Mouse (Mus musculus) c-Kit-positive CD71-negative TER-119-negative erythroid progenitor cells, embryonic 14.5 days (primary cell): ENCODE data around the gene Slc9a9.

Source experiments
- DNase-seq: peaks from one replicate; pipeline ENCODE4 v3.0.0-alpha.2; 2013; ENCODE audit warnings: low read depth

The Slc9a9 gene

DNA sequence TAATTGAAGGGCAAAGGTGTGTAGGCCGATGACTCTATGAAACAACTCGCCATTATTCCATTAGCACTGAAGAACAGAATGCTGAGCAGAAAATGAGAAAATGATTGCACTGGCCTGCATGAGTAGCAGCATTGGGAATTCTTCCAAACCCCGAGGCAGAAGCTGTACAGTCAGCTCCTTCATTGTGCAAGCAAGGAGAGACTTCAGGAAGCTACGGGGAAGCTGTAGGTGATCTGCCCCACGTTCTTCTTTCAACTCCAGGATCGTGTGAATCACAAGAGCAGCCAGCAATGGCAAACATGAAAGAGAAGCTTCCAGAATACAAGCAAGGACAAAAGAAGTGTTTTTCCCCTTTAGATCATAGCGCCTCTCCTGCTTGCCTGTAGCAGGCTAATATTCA is 538.0 kb downstream of the Slc9a9 start:
- no peak for DNase-seq

GRCm38 (mm10) chr9:95208681-95209080 is 539.0 kb downstream of the Slc9a9 start:
- no peak for DNase-seq

DNA sequence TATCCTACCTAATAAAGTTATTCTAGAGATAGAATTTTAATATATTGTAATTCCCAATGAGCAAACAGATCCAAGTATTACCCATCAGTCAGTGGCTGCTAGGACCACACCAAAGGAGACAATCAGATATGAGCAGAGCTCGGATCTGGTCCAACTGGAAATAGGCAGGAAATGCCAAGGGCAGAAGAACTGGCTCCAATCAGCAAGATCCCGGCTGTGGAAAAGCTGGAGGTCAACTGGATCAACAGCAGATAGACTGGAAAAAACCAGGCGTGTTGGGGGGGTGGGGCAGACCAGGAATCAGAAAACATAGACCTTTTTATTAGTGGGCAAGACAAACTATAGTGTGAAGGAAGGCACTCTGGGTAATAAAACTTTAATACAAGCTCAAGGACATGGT is 550.3 kb downstream of the Slc9a9 start:
- no peak for DNase-seq

- DNase-seq: no peak
These were observed 551.6 kb downstream of the Slc9a9 start for GRCm38 (mm10) chr9:95221310-95221709.

GRCm38 (mm10) chr9:95226986-95227385 is 557.3 kb downstream of the Slc9a9 start:
- DNase-seq: no peak

GRCm38 (mm10) chr9:95228123-95228522 is 558.4 kb downstream of the Slc9a9 start:
- DNase-seq: no peak

DNA sequence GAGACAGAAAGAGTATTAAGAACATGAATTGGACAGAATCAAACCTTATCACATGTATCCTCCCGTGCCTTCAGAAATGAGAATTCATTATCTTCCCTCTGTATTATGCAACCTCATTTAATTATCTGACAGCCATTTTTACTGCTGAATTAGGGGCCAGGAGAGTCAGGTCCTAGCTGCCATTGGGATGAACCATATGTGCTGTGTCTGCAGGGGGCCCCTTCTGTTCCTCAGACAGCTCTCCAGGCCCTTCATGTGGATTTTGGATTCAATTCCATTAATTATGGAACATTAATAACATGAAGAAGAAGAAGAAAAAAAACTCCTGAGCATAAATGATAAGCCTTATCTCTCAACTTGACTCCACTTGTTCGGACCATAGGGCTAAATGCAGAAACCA is 559.4 kb downstream of the Slc9a9 start:
- no peak for DNase-seq

GRCm38 (mm10) chr9:95239900-95240299 is 570.2 kb downstream of the Slc9a9 start:
- DNase-seq: no peak

DNA sequence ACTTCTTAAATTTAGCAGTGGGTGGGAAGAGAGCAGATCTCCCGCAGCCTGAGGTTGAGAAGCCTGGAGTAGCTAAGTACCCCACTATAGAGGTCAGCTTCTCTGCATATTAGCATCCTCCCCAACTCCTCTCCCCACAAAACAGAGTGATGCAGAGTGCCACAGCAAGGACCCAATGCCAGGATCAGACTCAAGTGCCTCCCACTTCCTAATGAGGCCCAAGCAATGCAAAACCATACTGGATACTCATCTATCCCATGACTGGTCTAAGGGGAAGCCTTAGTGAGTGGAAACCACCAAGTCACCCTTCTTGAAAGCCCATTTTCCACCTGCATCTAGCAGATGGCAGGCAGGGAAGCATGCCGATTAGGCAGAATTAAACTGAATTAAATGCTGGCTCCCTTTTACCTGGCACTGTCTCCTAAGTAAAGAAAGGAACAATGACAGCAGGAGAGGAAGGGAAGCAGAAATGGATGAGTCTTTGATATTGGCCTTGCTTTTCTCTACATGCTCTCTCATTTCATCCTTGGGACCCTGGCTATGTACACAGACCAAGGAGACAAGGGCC is 573.0 kb downstream of the Slc9a9 start:
- no peak for DNase-seq

DNA sequence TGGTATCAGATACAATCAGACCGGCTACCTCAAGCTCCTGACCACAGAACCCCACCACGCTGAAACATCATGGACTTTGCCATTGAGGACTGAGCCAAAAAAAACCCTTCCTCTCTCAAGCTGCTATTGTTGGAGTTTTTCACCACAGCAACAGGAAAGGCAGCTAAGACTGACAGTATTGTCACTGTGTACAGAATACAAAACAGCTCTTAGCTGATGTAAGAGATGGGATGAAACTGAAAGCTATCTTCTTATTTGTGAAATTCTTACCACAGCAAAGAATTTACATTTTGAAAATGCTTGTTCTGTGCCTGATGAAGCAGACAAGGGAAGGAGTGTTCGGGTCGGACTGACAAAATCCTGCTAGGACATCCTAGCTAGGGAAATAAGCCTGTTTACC is 584.5 kb downstream of the Slc9a9 start:
- no peak for DNase-seq

DNA sequence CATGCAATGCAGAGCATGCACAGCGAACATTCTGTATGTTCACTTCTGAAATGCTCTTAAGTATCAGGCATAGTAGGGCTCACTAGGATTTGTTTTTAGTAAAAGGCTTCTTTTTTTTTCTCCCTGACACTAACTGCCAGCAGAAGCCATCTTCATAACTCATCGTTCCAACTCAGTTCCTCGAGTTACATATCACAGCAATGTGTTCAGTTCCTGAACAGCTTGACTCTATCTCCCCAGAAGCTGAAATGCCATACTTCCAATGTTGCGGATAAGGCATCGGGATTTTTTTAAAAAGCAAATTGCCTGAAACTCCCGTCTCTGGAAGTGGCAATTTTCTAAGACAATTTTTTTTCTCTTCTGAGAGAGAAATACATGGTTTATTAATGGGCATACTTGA is 586.1 kb downstream of the Slc9a9 start:
- DNase-seq: no peak

- no peak for DNase-seq
These were observed 587.1 kb downstream of the Slc9a9 start for GRCm38 (mm10) chr9:95256680-95257316.

DNA sequence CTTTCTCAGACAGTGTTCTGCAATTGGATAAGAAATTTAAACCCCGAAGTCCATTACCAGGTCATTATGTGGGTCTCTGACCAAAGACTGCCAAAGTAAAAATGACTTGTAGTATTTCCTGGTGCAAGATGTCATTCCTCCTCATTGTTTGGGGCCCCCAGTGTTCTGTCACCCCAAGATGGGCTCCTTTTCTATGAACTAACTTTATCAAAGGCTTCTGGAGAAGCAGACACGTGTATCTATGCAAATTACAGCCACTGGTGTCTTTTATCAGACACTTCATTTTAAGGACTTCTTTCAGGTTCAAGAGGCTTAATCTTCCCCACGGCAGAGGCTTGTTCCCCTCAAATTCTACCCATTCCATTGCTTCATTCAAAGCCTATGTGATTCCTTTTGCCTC is 593.1 kb downstream of the Slc9a9 start:
- DNase-seq: no peak

DNA sequence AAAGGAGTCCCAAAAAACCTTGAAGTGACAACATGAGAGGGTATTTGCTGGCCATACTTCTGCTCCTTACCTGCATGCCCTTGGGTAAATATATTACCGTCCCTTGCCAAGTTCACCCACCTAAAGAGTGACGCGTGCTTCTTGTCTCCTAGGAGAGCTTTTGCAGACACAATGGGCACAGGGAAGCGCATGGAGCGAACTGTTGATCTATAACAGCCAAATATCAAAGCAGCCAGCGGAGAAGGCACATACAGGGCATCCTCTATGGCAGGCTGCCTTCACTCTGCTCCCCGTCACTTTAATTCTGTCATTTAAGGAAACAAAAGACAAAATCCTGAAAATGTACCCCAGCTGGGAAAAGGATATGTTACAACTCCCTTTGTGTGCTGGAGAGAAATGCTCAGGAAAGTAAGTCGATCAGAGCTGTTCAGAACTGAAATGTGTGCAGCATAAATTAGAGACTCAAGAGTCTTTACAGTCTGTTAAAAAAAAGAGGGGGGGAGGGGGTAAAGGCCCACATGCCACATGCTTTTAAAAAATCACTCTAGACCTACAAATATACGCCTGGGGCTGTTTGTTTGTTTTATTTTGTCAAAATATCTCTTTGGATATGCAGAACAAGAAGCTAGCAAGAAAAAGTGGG is 594.3 kb downstream of the Slc9a9 start:
- DNase-seq: no peak

GRCm38 (mm10) chr9:95266179-95266578 is 596.5 kb downstream of the Slc9a9 start:
- DNase-seq: no peak

- DNase-seq: no peak
These were observed 597.2 kb downstream of the Slc9a9 start for GRCm38 (mm10) chr9:95266924-95267323.

- no peak for DNase-seq
These were observed 610.1 kb downstream of the Slc9a9 start for GRCm38 (mm10) chr9:95279590-95280344.
